Mouse (Mus musculus) kidney, adult 8-10 months (tissue): ENCODE measurements around the gene Olfr1406.
"Not testable (repeated sequence)": the region's sequence is repeated elsewhere in the genome, so short reads cannot be mapped to it uniquely, and the experiment has no call there.

Experiments used
- DNase-seq, 2 experiments: peaks; one replicate each; pipeline ENCODE4 v3.0.0; 2022

Olfr1406 gene

DNA sequence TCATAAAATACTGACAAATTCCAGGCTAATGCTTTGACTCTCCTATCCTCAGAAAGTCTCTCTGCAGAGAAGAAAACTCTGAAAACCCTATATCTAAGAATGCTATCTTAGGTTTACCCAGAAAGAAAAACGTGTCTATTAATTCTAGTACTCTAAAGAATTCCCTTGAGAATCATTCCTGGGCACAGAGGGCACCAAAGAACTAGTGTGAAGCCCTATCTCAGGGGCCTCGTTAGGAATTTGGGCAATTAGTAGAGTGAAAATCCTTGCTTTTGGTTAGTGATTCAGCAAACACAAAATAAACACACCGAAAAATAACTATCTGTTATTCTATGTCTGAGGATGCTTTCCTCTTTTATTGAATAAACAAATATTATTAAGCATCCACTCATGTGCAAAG is at the start of gene Olfr1406:
Olfr1406 (minus strand) TSS at position 101 of the 400 bp plus-strand sequence.
- no peak for DNase-seq

DNA sequence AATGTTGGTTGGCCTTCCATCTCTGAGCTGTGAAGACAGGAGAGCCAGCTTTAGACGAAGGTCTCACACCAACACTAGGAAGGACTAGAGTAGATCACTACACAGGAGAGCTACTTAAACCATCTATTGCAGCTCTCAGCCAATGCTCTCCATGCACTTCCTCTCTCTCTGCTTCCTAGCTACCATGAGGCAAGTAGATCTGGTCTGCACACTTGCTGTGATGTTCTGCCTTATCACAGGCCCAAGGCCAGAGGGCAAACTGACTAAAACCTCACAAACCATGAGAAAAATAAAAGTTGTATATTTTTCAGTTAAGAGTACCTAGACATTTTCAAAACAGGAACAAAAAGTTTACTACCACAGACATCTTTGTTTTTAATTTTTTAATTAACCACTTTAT is 46.6 kb upstream of the Olfr1406 start:
- DNase-seq: not testable (repeated sequence)

DNA sequence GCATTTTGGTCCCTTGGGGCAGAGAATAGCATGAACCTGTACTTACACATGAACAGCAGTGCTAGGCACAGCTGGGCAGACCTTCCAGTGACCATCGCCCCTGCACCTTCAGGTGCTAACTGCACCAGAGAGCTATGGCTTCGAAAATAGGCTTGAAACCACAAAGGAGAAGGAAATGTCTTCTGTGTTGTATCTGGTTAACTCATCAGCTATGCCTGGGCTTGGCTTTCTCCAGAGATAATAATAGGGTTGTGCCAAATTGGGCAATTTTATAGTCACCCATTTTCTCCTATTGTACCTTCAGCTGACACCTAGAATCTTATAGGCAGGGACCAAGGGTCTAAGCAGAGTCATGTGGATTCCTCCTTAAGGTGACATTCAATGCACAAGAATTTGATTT is 36.6 kb upstream of the Olfr1406 start, which contains the start of gene Fcer1a:
Fcer1a (minus strand) TSS at position 134 of the 400 bp plus-strand sequence.
- DNase-seq: no peak

DNA sequence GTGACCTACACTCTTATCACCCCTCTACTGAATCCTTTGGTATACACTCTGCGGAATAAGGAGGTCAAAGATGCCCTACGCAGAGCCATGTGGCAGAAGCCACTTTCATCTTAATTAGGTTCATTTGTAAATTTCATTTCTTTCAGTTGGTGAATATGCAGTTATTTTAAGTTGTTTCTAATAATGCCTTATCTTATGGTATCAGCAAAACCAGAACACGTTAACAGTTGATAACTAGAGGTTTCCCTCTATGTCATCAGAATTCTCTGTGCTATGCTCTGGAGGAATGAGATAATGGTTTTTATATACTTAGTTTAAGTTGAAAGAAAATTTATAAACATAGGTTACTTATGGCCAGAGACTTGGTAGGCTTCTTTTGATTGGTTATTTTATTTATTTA is 26.0 kb upstream of the Olfr1406 start:
- DNase-seq: no peak

DNA sequence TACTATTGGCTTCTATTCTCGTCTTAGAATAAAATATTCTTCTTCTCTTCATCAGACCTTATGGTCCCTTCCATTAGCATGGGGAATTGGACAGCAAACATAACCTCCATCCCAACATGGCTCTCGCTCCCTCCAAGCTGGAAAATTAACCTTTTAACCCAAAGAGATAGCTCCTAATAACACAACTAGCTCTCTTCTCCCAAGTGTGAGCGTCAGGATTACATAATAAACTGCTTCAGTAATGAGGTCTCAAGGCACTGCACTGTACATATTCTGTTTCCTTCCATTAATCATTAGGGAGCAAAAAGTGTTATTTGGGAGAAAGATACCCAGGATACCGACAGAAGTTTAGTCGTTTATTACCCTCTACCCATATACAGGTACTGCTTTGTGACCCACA is 21.7 kb upstream of the Olfr1406 start, which contains the start of gene Olfr1404:
Olfr1404 (plus strand) TSS at position 301 of the 400 bp plus-strand sequence.
- DNase-seq: no peak

DNA sequence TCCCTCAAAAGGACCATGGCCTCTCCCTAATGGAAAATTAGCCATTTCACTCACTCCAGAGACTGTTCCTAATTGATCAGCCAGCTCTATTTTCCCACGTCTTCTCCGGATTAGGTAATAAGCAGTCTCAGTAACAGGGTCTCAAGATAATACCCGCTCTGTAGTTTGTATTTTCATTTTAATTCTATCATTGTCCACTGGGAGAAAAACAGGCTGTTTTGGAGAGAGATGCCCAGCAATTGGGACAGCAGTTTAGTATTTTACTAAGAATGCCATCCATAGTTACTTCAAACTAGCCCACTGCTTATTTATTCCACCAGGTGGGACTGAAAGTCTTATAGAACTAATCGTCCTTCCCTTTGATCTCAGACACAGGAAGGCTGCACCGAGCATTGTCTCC is 7.1 kb upstream of the Olfr1406 start, which contains the start of gene Olfr218:
Olfr218 (plus strand) TSS at position 301 of the 400 bp plus-strand sequence.
- DNase-seq: no peak

DNA sequence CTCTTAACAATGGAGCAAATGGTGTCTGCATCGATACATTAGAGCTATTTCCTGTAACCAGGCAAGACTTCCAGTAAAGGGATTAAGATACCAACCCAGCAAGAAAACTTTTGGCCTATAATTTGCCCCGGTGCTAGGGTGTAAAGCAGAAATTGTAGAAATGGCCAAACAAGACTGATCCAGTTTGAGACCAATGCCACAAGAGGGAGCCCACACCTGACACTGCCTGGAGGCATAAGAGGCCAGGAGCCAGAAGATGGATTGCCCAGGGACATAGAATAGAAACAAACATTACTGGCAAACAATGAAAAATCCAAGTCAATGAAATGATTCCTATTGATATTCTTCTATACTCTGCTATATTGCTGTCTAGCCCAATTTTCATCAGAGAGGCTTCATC is 5.9 kb upstream of the Olfr1406 start:
- no peak for DNase-seq

DNA sequence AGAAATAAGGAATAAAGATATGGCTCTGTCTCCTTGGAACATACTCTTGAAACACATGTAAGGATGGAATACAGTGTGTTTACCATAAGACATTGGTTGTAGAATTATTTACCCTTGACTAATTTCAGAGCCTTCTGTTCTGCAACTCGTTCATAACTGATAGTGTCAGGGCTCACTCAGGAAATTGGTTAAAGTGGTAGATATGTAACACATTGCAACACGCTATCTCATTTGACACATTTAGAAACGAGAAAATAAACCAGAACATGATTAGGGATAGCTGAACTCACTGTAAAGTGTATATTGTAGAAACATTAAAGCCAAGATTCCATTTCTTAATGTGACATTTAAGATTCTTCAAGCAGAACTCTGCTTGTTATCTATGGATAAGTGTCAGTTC is 1.6 kb upstream of the Olfr1406 start:
- no peak for DNase-seq

DNA sequence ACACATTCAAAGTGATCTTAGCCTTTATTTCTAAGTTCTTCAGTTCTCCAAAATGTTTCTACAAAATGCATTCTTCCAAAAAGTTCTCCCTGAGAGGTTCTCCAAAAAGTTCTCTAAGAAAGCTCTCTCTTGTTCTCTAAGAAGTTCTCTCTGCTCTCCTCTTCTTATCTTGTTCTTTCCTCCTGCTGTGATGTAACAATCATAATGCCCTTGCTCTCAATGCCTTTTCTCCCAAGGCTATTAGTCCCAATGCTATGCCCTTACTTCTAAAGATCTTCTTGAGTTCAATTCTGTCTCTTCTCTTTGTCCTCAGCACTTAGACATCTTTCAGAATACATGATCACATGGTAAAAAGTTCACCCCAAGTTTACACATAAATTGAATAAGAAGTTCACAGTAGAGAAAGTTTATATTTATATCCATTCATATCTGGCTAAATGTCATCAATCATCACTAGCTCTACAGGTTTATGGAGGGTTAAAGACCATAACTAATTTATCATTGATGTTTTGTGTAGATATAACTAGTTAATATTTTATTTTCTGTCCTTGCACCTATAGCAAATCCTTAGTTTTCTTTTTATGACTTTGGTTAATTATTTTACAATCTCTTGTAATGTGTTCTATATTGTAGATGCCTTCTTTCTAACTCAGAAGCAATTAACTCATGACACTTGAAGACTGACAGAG is 16.1 kb downstream of the Olfr1406 start:
- no peak for DNase-seq

DNA sequence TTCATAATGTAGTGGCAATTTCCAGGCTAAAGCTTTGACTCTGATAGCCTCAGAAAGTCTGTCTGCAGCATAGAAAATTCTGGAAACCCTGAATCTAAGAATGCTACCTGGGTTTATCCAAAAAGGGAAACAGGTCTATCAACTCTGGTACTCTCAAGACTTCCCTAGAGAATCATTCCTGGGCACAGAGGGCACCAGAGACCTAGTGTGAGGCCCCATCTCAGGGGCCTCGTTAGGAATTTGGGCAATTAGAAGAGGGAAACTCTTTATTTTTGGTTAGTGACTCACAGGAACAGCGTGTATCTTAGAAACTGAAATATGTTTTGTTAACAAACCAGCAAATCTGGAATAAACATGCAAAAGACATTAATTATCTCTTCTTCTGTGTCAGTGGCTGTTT is 53.2 kb downstream of the Olfr1406 start, which contains the start of gene Olfr1408:
Olfr1408 (minus strand) TSS at position 101 of the 400 bp plus-strand sequence.
- DNase-seq: no peak
